Mouse (Mus musculus): ENCODE data around the gene Rnf180.

- TF ChIP-seq CTCF (IDR thresholded peaks at IDR 0.05; ENCODE audit: extremely low read depth, insufficient read depth, low read length) = no peak
- TF ChIP-seq POLR2A (IDR thresholded peaks at IDR 0.05; ENCODE audit: extremely low read depth, insufficient read depth, low read length) = no peak
These were observed 36.8 kb upstream of the Rnf180 start for GRCm38 (mm10) chr13:105331199-105331968.

Data from cortical plate, adult 2 months (tissue).